Mouse (Mus musculus) lung, adult 10 weeks (tissue): ENCODE measurements around the gene Vmn1r183. TPM values are rescaled to one million over a fixed set of nuclear protein-coding genes. Genes with fewer than 3 reads are reported as not detected.

Experiments
- polyA plus RNA-seq: library from polyadenylated mRNA; stranded (reverse); fragments of 350-450 nt; fragmentation: Illumina TruSeq; extraction: RNeasy Lipid Tissue Mini Kit (QIAGEN cat#74804); gene quantifications from one replicate; pipeline ENCODE4 v1.2.3, GENCODE M21; 2014; ENCODE audit warnings: low read depth, low replicate concordance; ENCODE audit not compliant: insufficient read depth

The Vmn1r183 gene
- polyA plus RNA-seq = not detected

DNA sequence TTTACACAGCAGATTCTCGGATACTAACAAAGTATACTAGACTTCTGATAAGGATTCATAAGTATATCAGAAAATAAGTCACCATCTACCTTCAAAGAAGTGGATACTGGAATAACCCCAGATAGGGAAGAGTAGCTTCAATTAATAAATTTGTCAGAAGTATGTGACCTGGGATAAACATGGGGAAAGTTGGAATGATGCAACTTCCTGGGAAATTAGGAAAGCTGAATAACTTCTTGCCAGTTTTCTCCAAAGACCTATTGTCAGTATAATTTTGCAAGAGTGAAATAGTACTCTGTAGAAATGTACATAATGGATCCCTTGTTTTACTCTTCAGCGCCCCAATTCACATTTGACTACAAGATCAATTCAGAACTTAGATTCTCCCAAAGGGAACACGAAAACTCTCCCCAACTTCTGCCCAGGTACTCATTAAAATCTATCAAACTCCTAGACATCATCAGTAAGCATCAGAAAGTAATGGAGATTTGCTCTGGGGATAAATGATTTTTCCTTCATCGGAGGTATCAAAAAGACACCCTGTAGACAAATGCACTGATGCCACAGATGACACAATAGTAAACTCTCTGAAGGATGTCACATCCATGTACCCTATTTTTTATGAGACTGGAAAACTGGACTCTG, at the start of gene Vmn1r183:
Gene Vmn1r183, plus strand, starts transcription at position 595 of the 645 bp plus-strand sequence.

GRCm38 (mm10) chr7:24081634-24082431, 28.8 kb downstream of the Vmn1r183 start, which contains the start of gene Zfp180:
Zfp180 (plus strand) TSS chr7:24081924.

DNA sequence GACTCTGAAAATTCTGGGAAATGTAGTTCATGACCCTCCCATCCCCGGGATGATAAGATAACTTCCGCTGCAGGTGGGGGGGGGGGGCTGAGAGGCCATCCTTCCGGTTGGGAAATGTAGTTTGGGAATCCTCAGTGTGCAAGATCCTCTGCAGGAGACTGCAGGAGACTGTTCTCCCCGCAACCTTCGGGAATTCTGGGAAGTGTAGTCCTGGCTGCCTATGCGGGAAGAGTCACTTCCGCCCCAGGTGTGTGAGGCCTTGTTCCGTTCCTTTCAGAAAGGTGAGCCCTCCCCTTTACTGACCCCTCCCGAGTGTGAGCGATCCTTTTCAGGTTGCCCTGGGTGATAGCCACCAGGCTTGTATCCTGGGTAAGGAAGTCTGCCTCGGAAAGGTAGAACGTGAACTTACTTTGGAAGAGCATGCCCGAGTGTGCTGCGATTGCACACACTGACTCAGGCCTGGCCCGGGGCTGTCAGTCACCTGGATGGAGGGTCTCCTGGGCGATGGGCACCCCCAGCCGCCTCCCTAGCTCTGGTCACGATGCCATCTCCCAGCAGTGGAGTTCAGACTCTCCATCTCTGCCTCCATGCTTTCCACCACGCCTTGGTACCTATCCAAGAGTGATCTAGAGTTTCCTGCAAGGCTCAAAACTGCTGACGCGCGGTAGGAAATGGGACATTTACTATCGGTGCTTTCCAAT, 59.3 kb downstream of the Vmn1r183 start, which contains the start of gene Zfp112:
Gene Zfp112, plus strand, starts transcription at position 159 of the 701 bp plus-strand sequence.

Other genes with a start within 250 kb of the Vmn1r183 start
- gene Vmn1r175, start 242.6 kb upstream of the Vmn1r183 start, polyA plus RNA-seq = not detected
- gene Vmn1r176, start 215.9 kb upstream of the Vmn1r183 start, polyA plus RNA-seq = not detected
- gene Vmn1r177, start 186.8 kb upstream of the Vmn1r183 start, polyA plus RNA-seq = not detected
- gene Vmn1r178, start 161.2 kb upstream of the Vmn1r183 start, polyA plus RNA-seq = not detected
- not detected for gene Vmn1r179, start 126.3 kb upstream of the Vmn1r183 start, polyA plus RNA-seq
- not detected for gene Vmn1r180, start 102.6 kb upstream of the Vmn1r183 start, polyA plus RNA-seq
- gene Vmn1r181, start 78.6 kb upstream of the Vmn1r183 start, polyA plus RNA-seq = not detected
- not detected for gene V1rd19, start 51.6 kb upstream of the Vmn1r183 start, polyA plus RNA-seq
- 12.8 TPM for gene Zfp180, start 28.7 kb downstream of the Vmn1r183 start, polyA plus RNA-seq
- 0.94 TPM for gene Zfp112, start 59.1 kb downstream of the Vmn1r183 start, polyA plus RNA-seq
- gene Zfp235, start 80.9 kb downstream of the Vmn1r183 start, polyA plus RNA-seq = 4.7 TPM
- 0.18 TPM for gene Zfp114, start 121.8 kb downstream of the Vmn1r183 start, polyA plus RNA-seq
- gene Zfp111, start 158.2 kb downstream of the Vmn1r183 start, polyA plus RNA-seq = 2.8 TPM
- gene Zfp109, start 184.3 kb downstream of the Vmn1r183 start, polyA plus RNA-seq = 0.72 TPM
- gene Zfp108, start 201.5 kb downstream of the Vmn1r183 start, polyA plus RNA-seq = 1.1 TPM
- 2.4 TPM for gene Zfp93, start 217.2 kb downstream of the Vmn1r183 start, polyA plus RNA-seq
- 6.0 TPM for gene Zfp61, start 248.0 kb downstream of the Vmn1r183 start, polyA plus RNA-seq